Mouse (Mus musculus): ENCODE data around the gene S1pr4. TPM values are rescaled to one million over a fixed set of nuclear protein-coding genes. Genes with fewer than 3 reads are reported as not detected.

Gene S1pr4
- polyA plus RNA-seq, 1 experiment from 2014 or later = 0.41 TPM

GRCm38 (mm10) chr10:81460951-81461350, 39.0 kb downstream of the S1pr4 start:
- Histone ChIP-seq H3K9me3 (no peaks in the 10 kb centered on the region), H3K36me3 (0 out of 2 replicates have a peak, but pooled peaks cover 3% of the 10 kb centered on the region), H3K27ac (replicated peaks) (no peak overlapping the region), H3K4me1 (peaks cover 22% of the 10 kb centered on the region), H3K4me3 (no peak overlapping the region), H3K9ac (replicated peaks) (no peak overlapping the region), H3K27me3 (peaks cover 95% of the 10 kb centered on the region), H3K4me2 (replicated peaks) (no peak overlapping the region)
- 44% methylated on average over 11 of the region's 11 CpGs for WGBS
- no peak for ATAC-seq (ENCODE audit: low FRiP score, low read depth)

- Histone ChIP-seq H3K9ac (replicated peaks) (no peak overlapping the region), H3K4me3 (no peak overlapping the region), H3K36me3 (0 out of 2 replicates have a peak, but pooled peaks cover 3% of the 10 kb centered on the region), H3K27me3 (peaks cover 95% of the 10 kb centered on the region), H3K4me1 (peaks cover 20% of the 10 kb centered on the region), H3K27ac (replicated peaks) (no peak overlapping the region), H3K4me2 (replicated peaks) (no peak overlapping the region), H3K9me3 (no peaks in the 10 kb centered on the region)
- no peak for ATAC-seq (ENCODE audit: low FRiP score, low read depth)
- 41% methylated on average over 20 of the region's 20 CpGs for WGBS
Measured at GRCm38 (mm10) chr10:81460471-81460870, 39.5 kb downstream of the S1pr4 start.

- no peaks in the 10 kb centered on the region for H3K9me3 ChIP-seq
- peaks cover 10% of the 10 kb centered on the region; the same call in 1 of the 2 replicates for H3K4me1 ChIP-seq
- H3K4me3 ChIP-seq = no peak overlapping the region
- ATAC-seq (ENCODE audit: low FRiP score, low read depth) = no peak
- H3K9ac ChIP-seq (replicated peaks) = no peak overlapping the region
- no peak overlapping the region for H3K4me2 ChIP-seq (replicated peaks)
- WGBS = 74% methylated on average over 21 of the region's 21 CpGs
- no peak overlapping the region for H3K27ac ChIP-seq (replicated peaks)
- 0 out of 2 replicates have a peak, but pooled peaks cover 3% of the 10 kb centered on the region for H3K36me3 ChIP-seq
- H3K27me3 ChIP-seq = peaks cover 96% of the 10 kb centered on the region
Measured at GRCm38 (mm10) chr10:81459399-81459798, 40.5 kb downstream of the S1pr4 start.

GRCm38 (mm10) chr10:81458267-81458666, 41.7 kb downstream of the S1pr4 start:
- H3K27ac ChIP-seq (replicated peaks) = no peak overlapping the region
- no peak for ATAC-seq (ENCODE audit: low FRiP score, low read depth)
- H3K4me2 ChIP-seq (replicated peaks) = no peak overlapping the region
- H3K4me1 ChIP-seq = 0 out of 2 replicates have a peak, but pooled peaks cover 5% of the 10 kb centered on the region
- no peak overlapping the region for H3K9ac ChIP-seq (replicated peaks)
- 0 out of 2 replicates have a peak, but pooled peaks cover 3% of the 10 kb centered on the region for H3K36me3 ChIP-seq
- 87% methylated on average over 6 of the region's 6 CpGs for WGBS
- no peaks in the 10 kb centered on the region for H3K9me3 ChIP-seq
- peaks cover 96% of the 10 kb centered on the region for H3K27me3 ChIP-seq
- no peak overlapping the region for H3K4me3 ChIP-seq

GRCm38 (mm10) chr10:81457624-81458023, 42.3 kb downstream of the S1pr4 start:
- Histone ChIP-seq H3K4me2 (replicated peaks) (no peak overlapping the region), H3K4me3 (no peak overlapping the region), H3K36me3 (0 out of 2 replicates have a peak, but pooled peaks cover 3% of the 10 kb centered on the region), H3K27ac (replicated peaks) (no peak overlapping the region), H3K27me3 (peaks cover 96% of the 10 kb centered on the region), H3K4me1 (0 out of 2 replicates have a peak, but pooled peaks cover 5% of the 10 kb centered on the region), H3K9ac (replicated peaks) (no peak overlapping the region), H3K9me3 (no peaks in the 10 kb centered on the region)
- WGBS = 84% methylated on average over 8 of the region's 8 CpGs
- ATAC-seq (ENCODE audit: low FRiP score, low read depth) = no peak

- Histone ChIP-seq H3K9me3 (no peaks in the 10 kb centered on the region), H3K4me2 (replicated peaks) (no peak overlapping the region)
- WGBS = 56% methylated on average over 12 of the region's 12 CpGs
Measured at GRCm38 (mm10) chr10:81456983-81457563, 42.9 kb downstream of the S1pr4 start.

GRCm38 (mm10) chr10:81455181-81455895, 44.6 kb downstream of the S1pr4 start, which contains the start of gene Nfic:
TSS of gene Nfic (minus strand) at chr10:81455635.
- H3K4me3 ChIP-seq = no peak within 1 kb of the TSS
- H3K9ac ChIP-seq (replicated peaks) = no peak within 1 kb of the TSS
- H3K27ac ChIP-seq (replicated peaks) = no peak within 1 kb of the TSS
- no peak within 1 kb of the TSS for H3K4me2 ChIP-seq (replicated peaks)
- H3K27me3 ChIP-seq = peaks cover 95% of the 10 kb centered on the region
- no peaks in the 10 kb centered on the region for H3K36me3 ChIP-seq
- ATAC-seq (ENCODE audit: low FRiP score, low read depth) = no peak
- 69% methylated on average over 28 of the region's 28 CpGs for WGBS
- H3K9me3 ChIP-seq = no peaks in the 10 kb centered on the region
- 0 out of 2 replicates have a peak, but pooled peaks cover 2% of the 10 kb centered on the region for H3K4me1 ChIP-seq

More at GRCm38 (mm10) chr10:81456983-81457563, 42.9 kb downstream of the S1pr4 start:
- Histone ChIP-seq H3K4me1 (0 out of 2 replicates have a peak, but pooled peaks cover 4% of the 10 kb centered on the region), H3K36me3 (0 out of 2 replicates have a peak, but pooled peaks cover 3% of the 10 kb centered on the region), H3K4me3 (no peak overlapping the region), H3K27me3 (peaks cover 96% of the 10 kb centered on the region), H3K27ac (replicated peaks) (no peak overlapping the region), H3K9ac (replicated peaks) (no peak overlapping the region)
- ATAC-seq (ENCODE audit: low FRiP score, low read depth) = no peak

- no peak for ATAC-seq (ENCODE audit: low FRiP score, low read depth)
- Histone ChIP-seq H3K4me3 (no peak overlapping the region), H3K27me3 (peaks cover 85% of the 10 kb centered on the region), H3K9me3 (no peaks in the 10 kb centered on the region), H3K4me2 (replicated peaks) (no peak overlapping the region), H3K27ac (replicated peaks) (no peak overlapping the region), H3K9ac (replicated peaks) (no peak overlapping the region), H3K36me3 (no peaks in the 10 kb centered on the region), H3K4me1 (no peaks in the 10 kb centered on the region)
- 82% methylated on average over 2 of the region's 2 CpGs for WGBS
Measured at GRCm38 (mm10) chr10:81454106-81454505, 45.8 kb downstream of the S1pr4 start.

- WGBS = 3% methylated on average over 14 of the region's 14 CpGs
- Histone ChIP-seq H3K27me3 (peaks cover 75% of the 10 kb centered on the region), H3K9me3 (no peaks in the 10 kb centered on the region), H3K27ac (replicated peaks) (no peak overlapping the region), H3K4me1 (no peaks in the 10 kb centered on the region), H3K9ac (replicated peaks) (no peak overlapping the region), H3K36me3 (no peaks in the 10 kb centered on the region), H3K4me3 (no peak overlapping the region), H3K4me2 (replicated peaks) (no peak overlapping the region)
- no peak for ATAC-seq (ENCODE audit: low FRiP score, low read depth)
Measured at GRCm38 (mm10) chr10:81452947-81453288, 47.0 kb downstream of the S1pr4 start.

- ATAC-seq (ENCODE audit: low FRiP score, low read depth) = no peak
- no peak overlapping the region for H3K4me2 ChIP-seq (replicated peaks)
- 12% methylated on average over 36 of the region's 36 CpGs for WGBS
Measured at GRCm38 (mm10) chr10:81452237-81452946, 47.5 kb downstream of the S1pr4 start.

GRCm38 (mm10) chr10:81451365-81451745, 48.6 kb downstream of the S1pr4 start:
- no peak overlapping the region for H3K4me3 ChIP-seq
- H3K9ac ChIP-seq (replicated peaks) = no peak overlapping the region
- WGBS = 77% methylated on average over 6 of the region's 6 CpGs
- H3K4me1 ChIP-seq = no peaks in the 10 kb centered on the region
- ATAC-seq (ENCODE audit: low FRiP score, low read depth) = no peak
- peaks cover 64% of the 10 kb centered on the region for H3K27me3 ChIP-seq
- no peaks in the 10 kb centered on the region for H3K9me3 ChIP-seq
- no peaks in the 10 kb centered on the region for H3K36me3 ChIP-seq
- no peak overlapping the region for H3K27ac ChIP-seq (replicated peaks)
- H3K4me2 ChIP-seq (replicated peaks) = no peak overlapping the region

More at GRCm38 (mm10) chr10:81452237-81452946, 47.5 kb downstream of the S1pr4 start:
- Histone ChIP-seq H3K9ac (replicated peaks) (no peak overlapping the region; the same call in 1 of the 2 replicates), H3K36me3 (no peaks in the 10 kb centered on the region), H3K9me3 (no peaks in the 10 kb centered on the region), H3K27ac (replicated peaks) (no peak overlapping the region), H3K27me3 (peaks cover 70% of the 10 kb centered on the region), H3K4me3 (no peak overlapping the region), H3K4me1 (no peaks in the 10 kb centered on the region)

Measured in midbrain, embryonic 12.5 days (tissue).